ENCODE assay signal across 8 mouse cellular contexts in the genomic region with DNA sequence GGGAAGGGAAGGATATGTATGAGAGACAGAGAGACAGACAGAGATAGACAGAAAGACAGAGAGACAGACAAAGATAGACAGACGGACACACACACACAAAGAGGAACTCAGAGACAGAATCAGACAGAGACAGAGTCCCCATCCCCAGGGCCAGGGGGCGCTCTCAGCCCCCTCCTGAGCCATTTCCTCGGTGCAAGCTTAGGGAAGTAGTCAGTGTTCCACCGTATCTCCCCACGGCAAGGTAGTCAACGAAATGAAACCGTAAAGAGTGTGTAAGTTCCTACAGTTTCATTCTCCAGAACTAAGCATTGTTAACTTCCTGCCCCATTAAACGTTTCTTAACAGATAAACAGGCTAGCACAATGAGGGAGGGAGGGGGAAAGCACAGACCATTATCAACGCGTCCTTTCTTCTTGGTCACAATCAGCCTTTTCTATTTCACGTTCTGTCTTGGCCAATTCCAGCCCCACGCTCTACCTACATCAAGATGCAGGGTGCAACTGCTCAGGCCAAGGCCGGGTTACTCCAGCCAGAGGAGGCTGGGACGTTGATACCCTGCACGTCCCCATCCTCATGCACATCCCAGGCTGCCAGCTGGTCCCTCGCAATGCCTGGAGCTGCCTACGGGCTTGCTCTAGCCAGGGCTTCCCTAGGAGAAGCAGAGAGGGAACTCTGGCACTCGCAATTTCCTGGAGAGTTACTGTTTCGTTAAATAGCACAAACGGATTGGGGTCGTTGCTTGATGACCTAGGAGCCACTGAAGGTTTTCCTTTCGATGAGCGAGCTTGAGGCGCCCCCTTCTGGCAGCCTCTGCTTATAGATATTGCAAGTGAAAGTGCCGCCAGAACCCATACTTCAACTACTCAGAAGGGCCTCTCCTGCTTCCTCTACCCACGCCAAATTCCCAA. TPM values are rescaled to one million over a fixed set of nuclear protein-coding genes. Genes with fewer than 3 reads are reported as not detected.
A peak's percentile ranks its signal among the peaks of the same experiment; 100 is the strongest.
DNase-seq lines count a peak whose midpoint lies in the region; ATAC-seq and TF ChIP-seq lines count a peak whose summit lies in the region.

No protein-coding gene starts in this region.

- no peaks in the 10 kb centered on the region for H3K36me3 ChIP-seq in hindbrain, embryonic 12.5 days

- DNase-seq in Patski (ENCODE audit: low read depth, low spot score) = no peak
- peak; percentile 82 for DNase-seq in cerebellum, adult 9-11 months
- DNase-seq in frontal cortex, postnatal 10 days (ENCODE audit: low spot score in 2 of 2) = peak; percentile 36 to 74
- DNase-seq in layer of hippocampus, postnatal 14 days (ENCODE audit: low spot score in 2 of 2) = peak; percentile 77 to 83
- DNase-seq in lung, postnatal 14 days = peak; percentile 91
- DNase-seq in ovary, postnatal 36 days (ENCODE audit: low spot score) = peak; percentile 77
- DNase-seq in thymus, postnatal 14 days = peak; percentile 89

- no peaks in the 10 kb centered on the region for H3K9me3 ChIP-seq in hindbrain, embryonic 12.5 days (replicated peaks)

- H3K27ac ChIP-seq in hindbrain, embryonic 12.5 days = no peak overlapping the region

- peak overlapping the region; percentile 59; the same call in 1 of the 2 replicates for H3K9ac ChIP-seq in hindbrain, embryonic 12.5 days

- TF ChIP-seq CTCF in Patski (IDR thresholded peaks at IDR 0.05) = peak; percentile 85

- POLR2A ChIA-PET in Patski (lab: Charles Lee) = no interaction called here

- peak; percentile 70 for ATAC-seq in Patski
- ATAC-seq in hindbrain, embryonic 12.5 days (ENCODE audit: low FRiP score) = peak; percentile 63; the same call in 1 of the 2 replicates

- 0 out of 2 replicates have a peak, but pooled peaks cover 4% of the 10 kb centered on the region for H3K4me1 ChIP-seq in hindbrain, embryonic 12.5 days

- H3K4me2 ChIP-seq in hindbrain, embryonic 12.5 days (replicated peaks) = peak overlapping the region; percentile 68

- H3K4me3 ChIP-seq in hindbrain, embryonic 12.5 days = peak overlapping the region; percentile 33

- WGBS in hindbrain, embryonic 12.5 days = 6% methylated on average over 26 of the region's 26 CpGs

- in situ Hi-C loops in Patski (cut with MboI; ENCODE audit: low pct_unique_long_range_greater_than_20kb) = loop anchor here (25.0 kb wide), 2 partner anchors 233 to 433 kb away; partner anchors contain the start of gene Cmtm3

- CTCF ChIA-PET in Patski (lab: Charles Lee) = interaction anchor here (0.9 to 1.6 kb wide), 7 partner anchors 10 to 228 kb away, joined by 3 to 4 read pairs (median 3); partner anchors contain the start of genes Car7 and Nae1

- H3K27me3 ChIP-seq in Patski = peaks cover 4% of the 10 kb centered on the region
- peaks cover 3% of the 10 kb centered on the region; the same call in 1 of the 2 replicates for H3K27me3 ChIP-seq in hindbrain, embryonic 12.5 days

RNA-seq across cellular contexts. Expression of gene Pdp2, which starts 20.6 kb away (rescaled TPM):
- polyA plus RNA-seq in Patski (2021) = 3.5 TPM
- polyA plus RNA-seq in hindbrain, embryonic 12.5 days (2016; fragmentation: Nextera tagmentation; extraction: Ambion mirVana) = 13.7 and 14.9 TPM in 2 replicates
- 1 to 10 TPM; 8.4 to 9.3 TPM for total RNA-seq in layer of hippocampus, postnatal 14 days (2021)

RNA-seq across cellular contexts. Expression of gene Car7, which starts 36.2 kb away (rescaled TPM):
- 1.2 TPM for polyA plus RNA-seq in Patski (2021)
- 1.2 and 1.5 TPM in 2 replicates for polyA plus RNA-seq in hindbrain, embryonic 12.5 days (2016; fragmentation: Nextera tagmentation; extraction: Ambion mirVana)
- total RNA-seq in layer of hippocampus, postnatal 14 days (2021) = 10 to 100 TPM; 15.8 to 20.4 TPM

RNA-seq across cellular contexts. Expression of gene Nae1, which starts 36.3 kb away (rescaled TPM):
- polyA plus RNA-seq in Patski (2021) = 73.2 TPM
- polyA plus RNA-seq in hindbrain, embryonic 12.5 days (2016; fragmentation: Nextera tagmentation; extraction: Ambion mirVana) = 114 and 130 TPM in 2 replicates
- total RNA-seq in layer of hippocampus, postnatal 14 days (2021) = 10 to 100 TPM; 43.4 to 47.5 TPM

RNA-seq across cellular contexts. Expression of gene Cdh16, which starts 53.5 kb away (rescaled TPM):
- 738 TPM for polyA plus RNA-seq in Patski (2021)
- not detected in 2 replicates for polyA plus RNA-seq in hindbrain, embryonic 12.5 days (2016; fragmentation: Nextera tagmentation; extraction: Ambion mirVana)
- not detected for total RNA-seq in layer of hippocampus, postnatal 14 days (2021)
